In the genomic region with DNA sequence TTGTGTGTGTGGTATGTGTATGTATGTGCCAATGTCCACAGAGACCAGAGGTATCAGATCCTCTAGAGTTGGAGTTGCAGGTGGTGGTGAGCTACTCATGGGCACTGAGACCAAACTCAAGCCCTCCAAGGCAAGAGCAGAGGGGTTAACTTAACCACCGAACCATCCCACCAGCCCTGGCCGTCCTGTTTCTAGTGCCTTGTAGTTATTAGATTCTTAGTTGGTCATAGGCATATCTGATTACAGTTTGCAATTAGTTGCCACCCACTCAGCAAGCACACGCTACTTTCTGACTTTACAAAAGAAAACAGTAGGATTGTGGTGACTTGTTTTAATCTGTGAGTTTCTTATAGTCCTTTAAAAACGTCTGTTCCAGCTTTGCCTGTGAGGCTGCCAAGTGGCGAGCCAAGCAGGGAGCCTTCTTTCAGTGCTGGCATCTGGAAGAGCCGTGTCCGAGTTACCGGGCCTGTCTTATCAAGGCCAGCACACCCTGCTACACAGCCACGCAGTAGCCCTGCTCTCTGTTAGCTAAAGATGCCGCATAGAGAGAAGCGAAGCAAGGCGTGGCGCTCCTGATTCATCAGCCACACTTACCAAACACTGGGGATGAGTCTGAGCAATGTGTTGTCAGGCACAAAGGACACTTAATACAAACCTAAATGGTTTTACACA, we compare ENCODE assay signal across 23 mouse cellular contexts.
A peak's percentile ranks its signal among the peaks of the same experiment; 100 is the strongest.
DNase-seq lines count a peak whose midpoint lies in the region; ATAC-seq and TF ChIP-seq lines count a peak whose summit lies in the region.
"Had no signal": no experiment of that assay in that cellular context is flagged by ENCODE, and none has a peak within 500 bp of the region (broad histone marks: within the 10 kb centered on the region; RNA-seq: fewer than 3 reads in every experiment).

No protein-coding gene starts in this region.

- no peak overlapping the region for H3K9ac ChIP-seq in liver, postnatal 0 days (replicated peaks)
- H3K9ac ChIP-seq: forebrain, embryonic 12.5 days; hindbrain, embryonic 12.5 days; limb, embryonic 12.5 days; midbrain, embryonic 15.5 days had no signal

- WGBS in liver, postnatal 0 days (ENCODE audit: insufficient replicate concordance) = 70% methylated on average over 13 of the region's 13 CpGs

- H3K36me3 ChIP-seq in liver, postnatal 0 days (replicated peaks; ENCODE audit: insufficient read depth, low read length) = peaks cover 10% of the 10 kb centered on the region
- H3K36me3 ChIP-seq: G1E had no signal

- H3K27me3 ChIP-seq in liver, postnatal 0 days (ENCODE audit: insufficient read depth, low read length) = no peaks in the 10 kb centered on the region
- H3K27me3 ChIP-seq: forebrain, embryonic 12.5 days; hindbrain, embryonic 12.5 days; limb, embryonic 12.5 days; midbrain, embryonic 15.5 days had no signal

- TF ChIP-seq CTCF in liver, postnatal 0 days (IDR thresholded peaks at IDR 0.05; ENCODE audit: low read depth) = no peak

- no peaks in the 10 kb centered on the region for H3K4me1 ChIP-seq in liver, postnatal 0 days (ENCODE audit: insufficient read depth)
- H3K4me1 ChIP-seq: limb, embryonic 12.5 days had no signal

- H3K27ac ChIP-seq in liver, postnatal 0 days (ENCODE audit: low read depth) = no peak overlapping the region
- H3K27ac ChIP-seq: hindbrain, embryonic 12.5 days; limb, embryonic 12.5 days; midbrain, embryonic 15.5 days had no signal

- no peaks in the 10 kb centered on the region for H3K9me3 ChIP-seq in liver, postnatal 0 days (ENCODE audit: low read length)
- H3K9me3 ChIP-seq: forebrain, embryonic 12.5 days; G1E; hindbrain, embryonic 12.5 days; limb, embryonic 12.5 days; midbrain, embryonic 15.5 days had no signal

- ATAC-seq in liver, postnatal 0 days = peak; percentile 93
- ATAC-seq: inflammation-experienced regulatory T-cells, adult 6 months; midbrain, embryonic 15.5 days had no signal

- peak; percentile 7 for DNase-seq in gastrocnemius, postnatal 25 days
- no peak for DNase-seq in gastrocnemius, postnatal 10 days
- peak; percentile 11 to 30 for DNase-seq in spleen, postnatal 36 days (ENCODE audit: low spot score in 2 of 2)
- DNase-seq in spleen, adult 12 weeks (ENCODE audit: low spot score) = no peak
- DNase-seq in liver = peak; percentile 69
- peak; percentile 38 for DNase-seq in liver, postnatal 0 days
- no peak for DNase-seq in testis, postnatal 14 days (ENCODE audit: low spot score)
- DNase-seq in thymus, postnatal 14 days = no peak
- DNase-seq: adrenal gland, postnatal 14 days; cerebellum, adult 8-10 months; gastrocnemius, postnatal 36 days; heart, postnatal 10 days; kidney, adult 8-10 months; kidney, postnatal 14 days; layer of hippocampus, adult 9-11 months; right cerebral cortex, adult 18-20 months; thymus, postnatal 25 days had no signal

- 0 out of 2 replicates have a peak overlapping the region, but pooled peaks have one; percentile 6 for H3K4me2 ChIP-seq in liver, postnatal 0 days (ENCODE audit: low read depth, low read length)
- H3K4me2 ChIP-seq: forebrain, embryonic 12.5 days; hindbrain, embryonic 12.5 days; limb, embryonic 12.5 days; midbrain, embryonic 15.5 days had no signal

- no peak overlapping the region for H3K4me3 ChIP-seq in liver, postnatal 0 days (ENCODE audit: low read depth, low read length)
- H3K4me3 ChIP-seq: forebrain, embryonic 12.5 days; hindbrain, embryonic 12.5 days; limb, embryonic 12.5 days; midbrain, embryonic 15.5 days had no signal

- 0 out of 2 replicates have a peak, but pooled peaks have one; percentile 33 for TF ChIP-seq EP300 in liver, postnatal 0 days (IDR thresholded peaks at IDR 0.05; ENCODE audit: low read depth)

Comparison
In these comparisons a context has a peak if more than half of its experiments do, and no peak if none do; other contexts are left out.
1. DNase-seq: peak in gastrocnemius, postnatal 25 days (single experiment), spleen, postnatal 36 days (2 of 2), liver (single experiment) and liver, postnatal 0 days (single experiment); none in gastrocnemius, postnatal 10 days (single experiment), spleen, adult 12 weeks (single experiment), testis, postnatal 14 days (single experiment) and thymus, postnatal 14 days (single experiment).